Mouse (Mus musculus): ENCODE results near the gene Trim11. TPM values are rescaled to one million over a fixed set of nuclear protein-coding genes. Genes with fewer than 3 reads are reported as not detected.
A peak's percentile ranks its signal among the peaks of the same experiment; 100 is the strongest.
"Not testable (repeated sequence)": the region's sequence is repeated elsewhere in the genome, so short reads cannot be mapped to it uniquely, and the experiment has no call there.

Gene Trim11
- polyA plus RNA-seq, 1 experiment from 2014 or later: 22.9 TPM

DNA sequence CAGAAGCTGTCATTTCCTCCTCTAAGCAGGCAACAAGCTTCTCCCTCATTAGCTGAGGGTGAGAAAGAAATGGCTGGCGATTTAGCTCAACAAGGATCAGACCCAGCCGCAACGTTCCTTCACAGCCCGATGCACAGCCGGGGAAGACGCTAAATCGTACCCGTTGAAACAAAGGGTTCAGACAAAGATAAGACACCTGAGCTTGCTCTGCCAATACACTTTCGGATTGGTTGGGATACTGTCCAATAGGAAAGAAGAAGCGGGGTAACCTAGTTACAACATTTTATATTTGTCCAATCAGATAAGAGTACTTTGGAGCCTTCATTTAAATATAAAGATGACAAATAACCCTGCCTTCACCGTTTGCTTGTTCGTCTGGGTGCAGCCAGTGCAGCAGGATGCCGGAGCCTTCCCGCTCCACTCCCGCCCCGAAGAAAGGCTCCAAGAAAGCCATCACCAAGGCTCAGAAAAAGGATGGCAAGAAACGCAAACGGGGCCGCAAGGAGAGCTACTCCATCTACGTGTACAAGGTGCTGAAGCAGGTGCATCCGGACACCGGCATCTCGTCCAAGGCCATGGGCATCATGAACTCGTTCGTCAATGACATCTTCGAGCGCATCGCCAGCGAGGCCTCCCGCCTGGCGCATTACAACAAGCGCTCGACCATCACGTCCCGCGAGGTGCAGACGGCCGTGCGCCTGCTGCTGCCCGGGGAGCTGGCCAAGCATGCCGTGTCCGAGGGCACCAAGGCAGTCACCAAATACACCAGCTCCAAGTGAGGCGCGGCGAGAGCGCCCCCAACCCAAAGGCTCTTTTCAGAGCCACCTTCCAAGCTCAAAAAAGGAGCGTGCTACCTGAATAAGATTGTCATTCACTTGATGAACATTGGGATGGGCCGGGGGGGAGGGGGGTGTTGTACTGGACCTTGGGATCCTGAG is 29.1 kb upstream of the Trim11 start, which contains the start of gene Hist3h2ba:
Gene Hist3h2ba, plus strand, starts transcription at position 379 of the 938 bp plus-strand sequence.
- Histone ChIP-seq H3K36me3 (no peaks in the 10 kb centered on the region), H3K4me3 (peak within 1 kb of the TSS; percentile 41), H3K9me3 (no peaks in the 10 kb centered on the region), H3K9ac (peak within 1 kb of the TSS; percentile 40), H3K27ac (peak within 1 kb of the TSS; percentile 92), H3K27me3 (peaks cover 55% of the 10 kb centered on the region), H3K4me1 (peaks cover 18% of the 10 kb centered on the region), H3K4me2 (peak within 1 kb of the TSS; percentile 57)
- ATAC-seq (ENCODE audit: borderline replicate concordance, extremely low read depth, low FRiP score, low TSS enrichment): peak; percentile 79
- WGBS: under 1% methylated on average over 48 of the region's 48 CpGs

DNA sequence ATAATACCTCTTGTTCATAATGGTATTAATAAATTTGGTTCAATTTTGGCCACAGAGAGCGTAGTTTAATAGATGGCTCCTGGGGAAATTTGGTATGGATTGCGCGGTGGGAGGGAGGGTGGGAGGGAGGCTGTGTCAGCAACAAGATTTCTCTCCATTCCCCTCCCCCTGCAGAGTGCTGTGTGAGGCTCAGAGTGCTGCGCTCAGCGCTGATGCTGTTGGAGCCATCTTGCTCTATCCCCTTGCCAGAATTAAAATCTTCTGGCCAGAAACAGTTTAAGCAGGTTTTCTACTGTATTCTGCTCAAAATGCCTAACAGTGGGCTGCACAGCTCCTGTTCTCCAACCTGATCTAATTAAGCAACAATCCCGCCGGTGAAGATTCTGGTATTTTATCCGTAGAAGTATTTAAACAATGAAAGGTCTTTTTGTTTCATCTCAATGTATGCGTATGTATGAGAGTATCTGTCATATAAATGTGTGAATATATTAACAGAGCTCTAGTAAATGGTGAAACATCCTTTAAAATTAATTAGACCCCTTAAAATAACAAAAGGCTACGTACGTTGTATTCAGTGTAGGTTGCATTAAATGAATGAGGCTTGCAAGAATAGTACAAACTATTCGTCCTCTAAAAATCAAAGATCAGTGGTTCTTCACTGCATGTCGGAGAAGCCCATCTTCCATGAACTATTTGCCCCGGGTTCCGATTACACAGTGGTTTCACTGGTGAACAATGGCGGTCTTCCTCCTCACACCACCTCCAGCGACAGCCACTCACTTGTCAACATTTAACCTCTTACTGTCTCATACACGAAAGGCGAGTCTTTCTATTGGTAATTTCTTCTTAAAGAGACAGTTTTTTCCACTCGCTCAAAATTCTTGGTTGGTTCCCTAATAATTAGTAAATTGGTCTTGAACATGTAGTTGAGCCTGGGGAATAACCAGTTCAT is 28.1 kb upstream of the Trim11 start:
- Histone ChIP-seq H3K27ac (peak overlapping the region; percentile 89), H3K27me3 (peaks cover 51% of the 10 kb centered on the region), H3K4me1 (peaks cover 20% of the 10 kb centered on the region), H3K36me3 (no peaks in the 10 kb centered on the region), H3K9me3 (no peaks in the 10 kb centered on the region), H3K4me2 (peak overlapping the region; percentile 57), H3K9ac (peak overlapping the region; percentile 40), H3K4me3 (peak overlapping the region; percentile 41)
- 10% methylated on average over 20 of the region's 20 CpGs for WGBS
- ATAC-seq (ENCODE audit: borderline replicate concordance, extremely low read depth, low FRiP score, low TSS enrichment): no peak

DNA sequence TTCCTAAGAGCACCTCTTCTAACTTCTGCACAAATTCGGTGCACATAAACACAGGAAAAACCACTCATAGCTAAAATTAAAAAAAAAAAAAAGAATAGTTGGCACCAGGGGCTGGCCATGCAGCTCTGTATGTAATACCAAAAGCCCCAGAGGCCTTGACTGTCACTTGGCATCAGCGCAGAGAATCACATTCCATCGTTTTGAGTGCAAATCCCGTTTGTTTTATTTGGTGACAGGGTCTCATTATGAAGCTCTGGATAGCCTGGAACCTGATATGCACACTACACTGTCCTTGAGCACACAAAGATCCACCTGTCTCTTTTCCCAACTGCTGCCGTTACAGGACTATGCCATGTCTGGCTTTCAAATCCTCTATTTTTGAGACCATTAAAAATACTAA is 26.7 kb upstream of the Trim11 start:
- Histone ChIP-seq H3K9me3 (no peaks in the 10 kb centered on the region), H3K4me2 (no peak overlapping the region), H3K36me3 (no peaks in the 10 kb centered on the region), H3K27ac (no peak overlapping the region), H3K4me1 (peaks cover 21% of the 10 kb centered on the region), H3K4me3 (no peak overlapping the region), H3K27me3 (peaks cover 50% of the 10 kb centered on the region), H3K9ac (no peak overlapping the region)
- ATAC-seq (ENCODE audit: borderline replicate concordance, extremely low read depth, low FRiP score, low TSS enrichment): no peak
- 65% methylated on average over 5 of the region's 5 CpGs for WGBS

DNA sequence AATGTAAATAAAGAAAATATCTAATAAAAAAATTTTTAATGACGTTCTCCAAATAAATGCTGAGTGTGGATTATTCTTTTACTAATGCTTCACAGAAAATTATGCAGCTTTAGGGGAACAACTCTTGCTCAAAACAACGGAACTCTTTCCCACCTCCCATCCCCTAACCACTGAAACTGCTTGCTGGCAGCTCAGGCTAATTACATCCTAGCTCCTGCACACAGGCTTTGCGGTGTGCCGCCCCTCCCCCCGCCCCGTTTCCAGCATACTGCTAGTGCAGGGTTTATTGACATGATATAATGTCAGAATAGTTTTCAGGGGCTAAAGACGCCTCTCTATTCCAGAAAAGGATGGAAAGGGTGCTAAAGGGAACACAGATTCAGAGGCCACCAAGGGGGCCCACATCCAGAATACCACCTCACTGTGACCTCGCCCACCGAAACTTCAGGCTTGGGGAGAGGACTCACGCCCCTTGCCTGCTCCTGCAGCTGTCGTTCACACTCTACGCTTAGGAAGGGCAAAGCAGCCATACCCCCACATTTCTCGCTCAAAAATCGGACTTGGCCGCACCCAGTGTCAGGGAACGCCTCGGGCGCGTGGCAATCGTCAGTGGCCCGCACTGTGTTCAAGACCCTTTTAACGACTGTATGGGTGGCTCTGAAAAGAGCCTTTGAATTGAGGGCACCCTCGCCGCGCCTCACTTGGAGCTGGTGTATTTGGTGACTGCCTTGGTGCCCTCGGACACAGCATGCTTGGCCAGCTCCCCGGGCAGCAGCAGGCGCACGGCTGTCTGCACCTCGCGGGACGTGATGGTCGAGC is 24.3 kb upstream of the Trim11 start:
- H3K4me1 ChIP-seq: peaks cover 25% of the 10 kb centered on the region
- peak overlapping the region; percentile 55 for H3K9ac ChIP-seq
- ATAC-seq (ENCODE audit: borderline replicate concordance, extremely low read depth, low FRiP score, low TSS enrichment): peak; percentile 21; the same call in 1 of the 2 replicates
- WGBS: under 1% methylated on average over 33 of the region's 33 CpGs
- H3K4me3 ChIP-seq: peak overlapping the region; percentile 61
- H3K27ac ChIP-seq: peak overlapping the region; percentile 85
- H3K4me2 ChIP-seq: peak overlapping the region; percentile 87
- peaks cover 5% of the 10 kb centered on the region; the same call in 1 of the 2 replicates for H3K36me3 ChIP-seq
- no peaks in the 10 kb centered on the region for H3K9me3 ChIP-seq
- peaks cover 36% of the 10 kb centered on the region for H3K27me3 ChIP-seq

DNA sequence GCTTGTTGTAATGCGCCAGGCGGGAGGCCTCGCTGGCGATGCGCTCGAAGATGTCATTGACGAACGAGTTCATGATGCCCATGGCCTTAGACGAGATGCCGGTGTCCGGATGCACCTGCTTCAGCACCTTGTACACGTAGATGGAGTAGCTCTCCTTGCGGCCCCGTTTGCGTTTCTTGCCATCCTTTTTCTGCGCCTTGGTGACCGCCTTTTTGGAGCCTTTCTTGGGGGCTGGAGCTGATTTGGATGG is 23.8 kb upstream of the Trim11 start:
- Histone ChIP-seq H3K9ac (peak overlapping the region; percentile 55), H3K4me1 (peaks cover 27% of the 10 kb centered on the region), H3K27ac (peak overlapping the region; percentile 85), H3K4me3 (peak overlapping the region; percentile 61), H3K27me3 (peaks cover 30% of the 10 kb centered on the region), H3K4me2 (peak overlapping the region; percentile 87)
- not testable (repeated sequence) for H3K9me3 ChIP-seq; ATAC-seq (ENCODE audit: borderline replicate concordance, extremely low read depth, low FRiP score, low TSS enrichment); H3K36me3 ChIP-seq
- WGBS: under 1% methylated on average over 17 of the region's 17 CpGs

DNA sequence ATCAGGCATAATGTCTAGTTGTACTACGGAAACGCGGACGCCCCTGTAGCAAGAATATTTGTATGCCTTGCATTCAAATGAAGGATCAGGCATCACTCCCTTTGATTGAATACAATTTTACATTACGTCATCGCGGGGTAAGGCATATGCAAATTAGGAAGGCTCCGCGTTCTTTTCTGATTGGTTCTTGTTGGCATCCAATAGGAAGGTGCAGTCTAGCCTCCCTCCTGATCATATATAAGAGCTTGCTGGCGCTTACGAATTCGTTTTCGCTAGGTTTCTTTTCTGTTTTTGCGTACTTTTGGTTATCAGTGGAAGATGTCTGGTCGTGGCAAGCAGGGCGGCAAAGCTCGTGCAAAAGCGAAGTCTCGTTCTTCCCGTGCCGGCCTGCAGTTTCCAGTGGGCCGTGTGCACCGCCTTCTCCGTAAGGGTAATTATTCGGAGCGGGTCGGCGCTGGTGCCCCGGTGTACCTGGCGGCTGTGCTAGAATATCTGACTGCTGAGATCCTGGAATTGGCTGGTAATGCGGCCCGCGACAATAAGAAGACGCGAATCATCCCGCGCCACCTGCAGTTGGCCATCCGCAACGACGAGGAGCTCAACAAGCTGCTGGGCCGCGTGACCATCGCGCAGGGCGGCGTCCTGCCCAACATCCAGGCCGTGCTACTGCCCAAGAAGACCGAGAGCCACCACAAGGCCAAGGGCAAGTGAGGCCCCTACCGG is 23.3 kb upstream of the Trim11 start, which contains the start of the genes Hist3h2a and Trim17:
Gene Hist3h2a, plus strand, starts transcription at position 266 of the 723 bp plus-strand sequence.
Gene Trim17, plus strand, starts transcription at position 266 of the 723 bp plus-strand sequence.
- Histone ChIP-seq H3K27ac (peak within 1 kb of the TSS; percentile 100), H3K36me3 (peaks cover 5% of the 10 kb centered on the region; the same call in 1 of the 2 replicates), H3K4me3 (peak within 1 kb of the TSS; percentile 61), H3K4me2 (peak within 1 kb of the TSS; percentile 87), H3K4me1 (peaks cover 29% of the 10 kb centered on the region), H3K9me3 (no peaks in the 10 kb centered on the region), H3K27me3 (peaks cover 25% of the 10 kb centered on the region), H3K9ac (peak within 1 kb of the TSS; percentile 79)
- under 1% methylated on average over 49 of the region's 49 CpGs for WGBS
- peak; percentile 94 for ATAC-seq (ENCODE audit: borderline replicate concordance, extremely low read depth, low FRiP score, low TSS enrichment)

DNA sequence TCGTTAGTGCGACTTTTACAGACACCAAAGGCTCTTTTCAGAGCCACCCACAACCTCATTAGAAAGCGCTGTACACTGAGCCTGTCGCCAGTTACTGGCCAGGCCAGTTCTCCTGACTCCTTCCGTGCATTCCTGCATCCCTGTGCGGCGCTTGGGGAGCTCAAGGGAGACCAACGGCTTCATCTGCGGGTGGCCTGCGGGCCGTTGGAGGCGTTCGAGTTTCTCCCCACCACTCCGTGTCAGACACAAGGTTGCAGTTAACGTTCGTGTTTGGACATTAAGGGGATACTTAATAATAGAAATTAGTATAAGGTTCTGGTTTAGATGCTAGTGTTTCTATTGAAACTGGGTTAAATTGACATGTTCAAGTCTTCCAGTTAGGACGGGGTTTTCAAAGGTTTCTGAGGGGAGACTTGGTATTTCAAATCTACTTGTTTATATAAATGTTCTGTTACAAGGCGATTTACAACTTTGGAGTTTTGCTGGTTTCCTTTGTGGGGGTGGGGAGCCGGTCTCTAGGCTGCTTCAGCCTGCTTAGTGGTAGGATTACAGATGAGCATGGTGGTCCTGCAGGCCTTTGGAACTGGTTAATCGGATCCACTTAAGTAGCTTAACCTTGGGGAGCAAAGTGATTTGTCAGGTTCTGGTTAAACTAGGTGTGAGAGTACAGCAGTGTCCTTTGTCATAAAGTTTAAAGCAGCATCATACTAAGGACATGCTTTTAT is 22.6 kb upstream of the Trim11 start:
- H3K4me3 ChIP-seq: peak overlapping the region; percentile 61
- H3K9me3 ChIP-seq: no peaks in the 10 kb centered on the region
- no peak; the same call in 1 of the 2 replicates for ATAC-seq (ENCODE audit: borderline replicate concordance, extremely low read depth, low FRiP score, low TSS enrichment)
- WGBS: under 1% methylated on average over 20 of the region's 20 CpGs
- H3K36me3 ChIP-seq: peaks cover 5% of the 10 kb centered on the region; the same call in 1 of the 2 replicates
- peaks cover 31% of the 10 kb centered on the region for H3K4me1 ChIP-seq
- H3K27me3 ChIP-seq: peaks cover 20% of the 10 kb centered on the region
- H3K27ac ChIP-seq: peak overlapping the region; percentile 100
- peak overlapping the region; percentile 87 for H3K4me2 ChIP-seq
- H3K9ac ChIP-seq: peak overlapping the region; percentile 79

DNA sequence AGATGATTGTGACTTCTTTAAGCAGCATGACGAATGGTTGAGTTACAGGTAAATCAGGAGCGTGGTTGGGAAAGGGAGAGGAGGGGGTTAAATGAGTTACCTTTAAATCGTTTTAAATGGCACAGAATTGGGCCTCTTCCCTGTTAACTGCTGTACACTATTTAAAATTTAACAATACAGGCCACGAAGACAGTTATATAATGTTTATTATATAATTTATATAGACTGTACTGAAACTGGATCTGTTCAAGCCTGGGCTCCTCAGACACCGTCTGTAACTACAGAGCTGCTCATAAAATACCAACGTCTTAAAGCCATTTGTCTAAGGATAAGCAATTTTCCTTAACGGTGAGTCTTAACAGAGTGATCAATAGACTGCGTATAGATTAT is 22.0 kb upstream of the Trim11 start:
- peaks cover 15% of the 10 kb centered on the region for H3K27me3 ChIP-seq
- peak overlapping the region; percentile 87 for H3K4me2 ChIP-seq
- H3K9ac ChIP-seq: peak overlapping the region; percentile 79
- H3K27ac ChIP-seq: peak overlapping the region; percentile 100; the same call in 1 of the 2 replicates
- peak overlapping the region; percentile 61 for H3K4me3 ChIP-seq
- peaks cover 5% of the 10 kb centered on the region; the same call in 1 of the 2 replicates for H3K36me3 ChIP-seq
- no peak for ATAC-seq (ENCODE audit: borderline replicate concordance, extremely low read depth, low FRiP score, low TSS enrichment)
- peaks cover 31% of the 10 kb centered on the region for H3K4me1 ChIP-seq
- H3K9me3 ChIP-seq: no peaks in the 10 kb centered on the region
- 19% methylated on average over 8 of the region's 8 CpGs for WGBS

DNA sequence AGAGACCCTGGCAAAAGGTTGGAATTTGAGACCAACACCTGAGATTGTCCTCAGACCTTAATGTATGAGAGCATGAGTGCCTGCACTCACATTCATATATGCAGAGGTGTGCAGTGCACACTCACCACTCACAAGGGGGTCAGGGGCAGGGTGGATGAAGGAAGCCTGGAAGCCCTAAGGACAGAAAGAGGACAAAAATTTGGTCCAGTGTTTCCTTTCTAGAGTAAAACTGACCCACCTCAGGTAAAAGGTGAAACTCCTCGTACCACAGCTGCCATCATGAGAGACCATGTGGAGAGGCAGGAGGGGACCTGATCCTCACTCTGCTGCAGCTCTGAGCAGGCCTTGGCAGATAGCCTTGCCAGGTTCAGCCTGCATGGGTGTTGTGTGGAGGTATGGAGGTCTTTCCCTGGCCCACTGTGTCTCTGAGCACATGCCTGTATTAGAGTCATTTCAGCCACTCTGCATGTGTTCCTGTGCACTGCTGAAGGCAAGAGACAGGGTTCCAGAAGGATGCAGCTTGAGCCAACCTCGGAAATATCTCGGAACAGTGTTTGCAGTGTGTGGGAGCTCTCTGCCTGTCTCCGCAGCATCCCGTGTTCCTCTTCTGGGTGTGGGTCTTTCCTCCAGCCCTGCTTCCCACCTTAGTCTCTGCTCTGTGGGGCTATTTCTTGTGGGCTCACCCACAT is 20.5 kb upstream of the Trim11 start:
- H3K27ac ChIP-seq: no peak overlapping the region
- H3K4me3 ChIP-seq: peak overlapping the region; percentile 61; the same call in 1 of the 2 replicates
- H3K9ac ChIP-seq: 0 out of 2 replicates have a peak overlapping the region, but pooled peaks have one; percentile 79
- WGBS: 83% methylated on average over 5 of the region's 5 CpGs
- peaks cover 31% of the 10 kb centered on the region for H3K4me1 ChIP-seq
- H3K36me3 ChIP-seq: peaks cover 5% of the 10 kb centered on the region; the same call in 1 of the 2 replicates
- no peak for ATAC-seq (ENCODE audit: borderline replicate concordance, extremely low read depth, low FRiP score, low TSS enrichment)
- H3K9me3 ChIP-seq: peaks cover 2% of the 10 kb centered on the region; the same call in 1 of the 2 replicates
- peaks cover 20% of the 10 kb centered on the region for H3K27me3 ChIP-seq
- peak overlapping the region; percentile 87 for H3K4me2 ChIP-seq

Data from lung, embryonic 15.5 days (tissue).